21 mouse cellular contexts compared by ENCODE assay signal in the genomic region with DNA sequence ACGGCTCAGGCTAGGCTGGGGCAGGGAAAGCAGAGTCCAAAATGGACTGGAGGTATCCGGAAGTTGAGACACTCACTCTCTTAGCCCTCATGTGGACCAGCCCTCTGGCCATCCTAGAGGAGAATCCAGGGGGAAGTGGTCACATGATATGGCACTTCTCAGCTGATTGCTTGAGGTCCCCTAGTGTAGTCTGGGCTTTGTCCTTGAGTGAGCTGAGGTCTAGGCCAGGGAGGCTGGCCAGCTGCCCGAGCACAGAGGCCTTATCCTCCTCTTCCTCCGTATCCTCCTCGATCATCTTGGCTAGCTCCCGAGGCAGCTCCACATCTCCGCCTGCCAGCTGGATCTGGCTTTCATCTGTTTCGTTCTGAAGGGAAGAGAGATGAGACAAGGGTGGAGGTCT. TPM values are rescaled to one million over a fixed set of nuclear protein-coding genes. Genes with fewer than 3 reads are reported as not detected.
"Had no signal": no experiment of that assay in that cellular context is flagged by ENCODE, and none has a peak within 500 bp of the region (broad histone marks: within the 10 kb centered on the region; RNA-seq: fewer than 3 reads in every experiment).

No protein-coding gene starts in this region.

- H3K27ac ChIP-seq: limb, embryonic 12.5 days; liver, embryonic 13.5 days; lung, embryonic 15.5 days; midbrain, embryonic 13.5 days; neural tube, embryonic 12.5 days; stomach, embryonic 15.5 days had no signal

- ATAC-seq: intestine, embryonic 15.5 days; liver, postnatal 0 days; midbrain, embryonic 13.5 days had no signal

- H3K4me2 ChIP-seq: intestine, embryonic 15.5 days; limb, embryonic 12.5 days; liver, embryonic 13.5 days; lung, embryonic 15.5 days; midbrain, embryonic 13.5 days; neural tube, embryonic 12.5 days; stomach, embryonic 15.5 days had no signal

- DNase-seq: kidney, adult 18-20 months; liver; liver, embryonic 13.5 days; liver, postnatal 0 days; thymus, adult 2 months; thymus, postnatal 25 days had no signal

- H3K4me3 ChIP-seq: intestine, embryonic 15.5 days; left cerebral cortex, adult 2 months; limb, embryonic 12.5 days; liver, embryonic 13.5 days; lung, embryonic 15.5 days; midbrain, embryonic 13.5 days; neural tube, embryonic 12.5 days; stomach, embryonic 15.5 days had no signal

- H3K36me3 ChIP-seq: intestine, embryonic 15.5 days; limb, embryonic 12.5 days; liver, embryonic 13.5 days; lung, embryonic 15.5 days; midbrain, embryonic 13.5 days; neural tube, embryonic 12.5 days; stomach, embryonic 15.5 days had no signal

RNA-seq across cellular contexts. Expression of a gene that starts 4.0 kb away (rescaled TPM):
- total RNA-seq: megakaryocyte-erythroid progenitor cell, adult 5-6 weeks; neutrophil, adult 5-6 weeks had no signal
- polyA plus RNA-seq: intestine, embryonic 15.5 days; kidney, embryonic 16.5 days; limb, embryonic 12.5 days; liver, embryonic 13.5 days; liver, postnatal 0 days; lung, embryonic 15.5 days; neural tube, embryonic 12.5 days; spleen, adult 2 months; stomach, embryonic 15.5 days; urinary bladder, adult 2 months had no signal

RNA-seq across cellular contexts. Expression of a gene that starts 18.5 kb away (rescaled TPM):
- total RNA-seq: layer of hippocampus, adult 8-10 months; layer of hippocampus, postnatal 25 days; left cerebral cortex, adult 2 months; left cerebral cortex, postnatal 25 days; megakaryocyte-erythroid progenitor cell, adult 5-6 weeks had no signal
- polyA plus RNA-seq: intestine, embryonic 15.5 days; kidney, embryonic 16.5 days; limb, embryonic 12.5 days; liver, postnatal 0 days; lung, embryonic 15.5 days; midbrain, embryonic 13.5 days; neural tube, embryonic 12.5 days; stomach, embryonic 15.5 days had no signal
